Comparison of ENCODE assay signal across 8 mouse cellular contexts in genomic region chr19:45229378-45230135, GRCm38 (mm10). TPM values are rescaled to one million over a fixed set of nuclear protein-coding genes. Genes with fewer than 3 reads are reported as not detected.
DNase-seq lines count a peak whose midpoint lies in the region; ATAC-seq lines count a peak whose summit lies in the region.
"Had no signal": no experiment of that assay in that cellular context is flagged by ENCODE, and none has a peak within 500 bp of the region (broad histone marks: within the 10 kb centered on the region; RNA-seq: fewer than 3 reads in every experiment).

No protein-coding gene starts in this region.

- 2% methylated on average over 33 of the region's 33 CpGs for WGBS in lung, embryonic 16.5 days
- under 1% methylated on average over 33 of the region's 33 CpGs for WGBS in limb, embryonic 10.5 days

- 0 out of 2 replicates have a peak, but pooled peaks have one; percentile 18 for ATAC-seq in lung, embryonic 16.5 days (ENCODE audit: low read depth)
- peak; percentile 76 for ATAC-seq in granulocyte monocyte progenitor cell, adult 5-6 weeks (replicated peaks; ENCODE audit: poor library complexity, severe bottlenecking)

- no peak overlapping the region for H3K27ac ChIP-seq in lung, embryonic 16.5 days (ENCODE audit: low read length)
- H3K27ac ChIP-seq in limb, embryonic 10.5 days: peak overlapping the region; percentile 43; the same call in 1 of the 2 replicates

- DNase-seq in lung, postnatal 36 days: no peak
- DNase-seq in limb, embryonic 10.5 days (ENCODE audit: low spot score): peak; percentile 66
- peak; percentile 65 for DNase-seq in splenic B cell, adult 2 months (ENCODE audit: low read depth, low spot score)
- DNase-seq in right cerebral cortex, postnatal 10 days (ENCODE audit: low spot score in 2 of 2): no peak
- no peak for DNase-seq in thymus, postnatal 14 days
- DNase-seq: adrenal gland, postnatal 10 days had no signal

- H3K4me2 ChIP-seq in lung, embryonic 16.5 days (ENCODE audit: low read depth, low read length): peak overlapping the region; percentile 44

- peaks cover 18% of the 10 kb centered on the region for H3K4me1 ChIP-seq in lung, embryonic 16.5 days (replicated peaks; ENCODE audit: control insufficient read depth, insufficient read depth, low read length)
- H3K4me1 ChIP-seq in limb, embryonic 10.5 days: peaks cover 40% of the 10 kb centered on the region

- H3K9me3 ChIP-seq in lung, embryonic 16.5 days (ENCODE audit: control insufficient read depth, low read length): no peaks in the 10 kb centered on the region
- H3K9me3 ChIP-seq in limb, embryonic 10.5 days (replicated peaks): no peaks in the 10 kb centered on the region

- peak overlapping the region; percentile 37 for H3K4me3 ChIP-seq in lung, embryonic 16.5 days (ENCODE audit: low read length)
- H3K4me3 ChIP-seq in limb, embryonic 10.5 days: peak overlapping the region; percentile 32

- no peak overlapping the region for H3K9ac ChIP-seq in lung, embryonic 16.5 days (ENCODE audit: low read length)

- H3K36me3 ChIP-seq in lung, embryonic 16.5 days (ENCODE audit: control insufficient read depth, insufficient read depth, low read length): no peaks in the 10 kb centered on the region
- no peaks in the 10 kb centered on the region for H3K36me3 ChIP-seq in limb, embryonic 10.5 days
- H3K36me3 ChIP-seq in splenic B cell, adult 2 months (ENCODE audit: control insufficient read depth, insufficient read depth, low read length, poor library complexity, severe bottlenecking): no peaks in the 10 kb centered on the region

- H3K27me3 ChIP-seq in lung, embryonic 16.5 days (ENCODE audit: control insufficient read depth, insufficient read depth, low read depth, low read length): peaks cover 97% of the 10 kb centered on the region
- H3K27me3 ChIP-seq in limb, embryonic 10.5 days (ENCODE audit: low read depth, poor library complexity, severe bottlenecking): peaks cover 100% of the 10 kb centered on the region
- peaks cover 8% of the 10 kb centered on the region; the same call in 1 of the 2 replicates for H3K27me3 ChIP-seq in splenic B cell, adult 2 months (ENCODE audit: control insufficient read depth, insufficient read depth, low read length, poor library complexity, severe bottlenecking)

RNA-seq across cellular contexts. Expression of gene Lbx1, which starts 6.1 kb away (rescaled TPM):
- not detected in 2 replicates for polyA plus RNA-seq in lung, embryonic 16.5 days (2015; fragmentation: Nextera tagmentation; extraction: Ambion mirVana)
- total RNA-seq in granulocyte monocyte progenitor cell, adult 5-6 weeks (2014; fragmentation: Nextera tagmentation): not detected in 2 replicates
- not detected in 2 replicates for total RNA-seq in granulocyte monocyte progenitor cell, adult 5-6 weeks (2017)
- 3.9 and 6.3 TPM in 2 replicates for polyA plus RNA-seq in limb, embryonic 10.5 days (2016; fragmentation: Nextera tagmentation; extraction: Ambion mirVana)

Comparison
In these comparisons a context has a peak if more than half of its experiments do, and no peak if none do; other contexts are left out.
1. DNase-seq: peak in limb, embryonic 10.5 days (single experiment) and splenic B cell, adult 2 months (single experiment); none in lung, postnatal 36 days (single experiment), right cerebral cortex, postnatal 10 days (0 of 2) and thymus, postnatal 14 days (single experiment).